In genomic region chr1:84271712-84272200, GRCm38 (mm10) we compare ENCODE assay signal across 22 mouse cellular contexts.
A peak's percentile ranks its signal among the peaks of the same experiment; 100 is the strongest.
DNase-seq lines count a peak whose midpoint lies in the region; ATAC-seq and TF ChIP-seq lines count a peak whose summit lies in the region.
"Had no signal": no experiment of that assay in that cellular context is flagged by ENCODE, and none has a peak within 500 bp of the region (broad histone marks: within the 10 kb centered on the region; RNA-seq: fewer than 3 reads in every experiment).

No protein-coding gene starts in this region.

- TF ChIP-seq CTCF in embryonic fibroblast, embryonic 13.5 days (IDR thresholded peaks at IDR 0.05; ENCODE audit: borderline replicate concordance, insufficient read depth, low read length): no peak
- TF ChIP-seq CTCF in cerebellum, adult 2 months (IDR thresholded peaks at IDR 0.05; ENCODE audit: borderline replicate concordance, insufficient read depth, low read depth, low read length): no peak

- ATAC-seq in frontal cortex, adult (ENCODE audit: low TSS enrichment): peak; percentile 64
- ATAC-seq: activated CD4-positive, CD25-positive, alpha-beta regulatory T cell, adult 4 months; forebrain, embryonic 13.5 days; forebrain, embryonic 15.5 days; forebrain, postnatal 0 days had no signal

- H3K4me1 ChIP-seq in embryonic fibroblast, embryonic 13.5 days (ENCODE audit: control insufficient read depth, insufficient read depth, low read length): peaks cover 3% of the 10 kb centered on the region; the same call in 1 of the 2 replicates
- H3K4me1 ChIP-seq in cerebellum, adult 2 months (ENCODE audit: control insufficient read depth, insufficient read depth, low read length): no peaks in the 10 kb centered on the region
- H3K4me1 ChIP-seq: embryonic facial prominence, embryonic 13.5 days; embryonic facial prominence, embryonic 15.5 days; forebrain, embryonic 13.5 days; forebrain, embryonic 15.5 days had no signal

- intact Hi-C loops in heart, postnatal 10 days (cut with DNase I): no loop called here

- 76% methylated on average over 2 of the region's 2 CpGs for WGBS in cerebellum, adult 2 months

- TF ChIP-seq POLR2A in embryonic fibroblast, embryonic 13.5 days (IDR thresholded peaks at IDR 0.05; ENCODE audit: low read depth, low read length): no peak
- TF ChIP-seq POLR2A in cerebellum, adult 2 months (IDR thresholded peaks at IDR 0.05; ENCODE audit: borderline replicate concordance, insufficient read depth, low read length): no peak

- no peak for DNase-seq in frontal cortex, postnatal 10 days (ENCODE audit: low spot score in 2 of 2)
- peak; percentile 27 to 28 for DNase-seq in heart, adult 18-20 months
- no peak for DNase-seq in heart, postnatal 10 days
- DNase-seq in 3134 (ENCODE audit: extremely low read depth, insufficient read length, low spot score): peak; percentile 29
- no peak for DNase-seq in cerebellum, adult 2 months
- DNase-seq: adrenal gland, adult 8-10 months; adrenal gland, postnatal 14 days; adrenal gland, postnatal 36 days; cerebellum, adult 11-12 months; cerebellum, adult 8-10 months; cerebellum, adult 9-11 months; cerebellum, postnatal 14 days; cerebellum, postnatal 36 days; embryo, embryonic 11 days; forebrain, postnatal 0 days had no signal

- no peaks in the 10 kb centered on the region for H3K27me3 ChIP-seq in cerebellum, adult 2 months (ENCODE audit: control insufficient read depth, insufficient read depth, low read length)
- H3K27me3 ChIP-seq: embryonic facial prominence, embryonic 13.5 days; embryonic facial prominence, embryonic 15.5 days; forebrain, embryonic 13.5 days; forebrain, embryonic 15.5 days had no signal

- peak overlapping the region; percentile 36; the same call in 1 of the 2 replicates for H3K27ac ChIP-seq in embryonic fibroblast, embryonic 13.5 days (ENCODE audit: insufficient read depth, low read length)
- H3K27ac ChIP-seq in cerebellum, adult 2 months (ENCODE audit: insufficient read depth, low read length): no peak overlapping the region
- H3K27ac ChIP-seq: embryonic facial prominence, embryonic 13.5 days; embryonic facial prominence, embryonic 15.5 days; forebrain, embryonic 13.5 days; forebrain, embryonic 15.5 days had no signal

- H3K4me3 ChIP-seq in embryonic fibroblast, embryonic 13.5 days (ENCODE audit: insufficient read depth, low read length): no peak overlapping the region
- no peak overlapping the region for H3K4me3 ChIP-seq in cerebellum, adult 2 months (replicated peaks; ENCODE audit: insufficient read depth, low read depth, low read length)
- H3K4me3 ChIP-seq: embryonic facial prominence, embryonic 13.5 days; embryonic facial prominence, embryonic 15.5 days; forebrain, embryonic 13.5 days; forebrain, embryonic 15.5 days had no signal

Comparison
In these comparisons a context has a peak if more than half of its experiments do, and no peak if none do; other contexts are left out.
1. DNase-seq: peak in heart, adult 18-20 months (2 of 2) and 3134 (single experiment); none in frontal cortex, postnatal 10 days (0 of 2), heart, postnatal 10 days (0 of 2) and cerebellum, adult 2 months (0 of 2).